Comparison of ENCODE assay signal across 12 mouse cellular contexts in the genomic region with DNA sequence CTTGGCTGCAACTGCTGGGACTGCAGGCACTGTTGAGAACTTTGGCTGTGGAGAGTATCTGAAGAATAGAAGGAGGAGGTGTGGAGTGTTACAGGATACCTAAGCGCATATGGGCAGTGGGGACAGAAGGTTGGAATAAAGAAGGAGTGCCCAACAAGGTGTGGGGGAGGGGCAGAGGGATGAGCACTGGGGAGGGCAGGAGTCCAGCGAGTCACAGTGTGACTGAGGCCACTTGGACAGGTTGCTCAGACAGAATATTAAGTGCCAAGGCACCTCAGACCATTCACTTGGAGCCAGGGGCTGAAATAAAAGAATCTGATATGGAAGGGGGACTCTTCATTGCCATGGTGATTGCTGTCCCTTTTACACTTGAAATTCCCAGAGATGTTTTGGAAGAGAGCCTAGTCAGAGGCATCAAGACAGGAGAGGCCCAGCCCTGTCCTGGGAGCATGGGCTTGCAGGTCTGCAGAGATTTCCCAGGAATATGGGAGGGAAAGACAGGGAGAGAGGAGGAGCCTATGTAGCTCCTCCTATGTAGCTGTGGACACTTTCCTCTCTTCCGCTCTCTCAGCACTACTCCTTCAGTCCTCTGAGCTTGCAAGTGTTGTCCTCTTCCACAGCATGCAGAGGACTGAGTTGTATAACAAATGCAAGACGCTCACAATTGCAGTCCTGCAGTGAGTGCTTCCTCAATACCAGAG.
DNase-seq lines count a peak whose midpoint lies in the region; ATAC-seq and TF ChIP-seq lines count a peak whose summit lies in the region.
"Had no signal": no experiment of that assay in that cellular context is flagged by ENCODE, and none has a peak within 500 bp of the region (broad histone marks: within the 10 kb centered on the region; RNA-seq: fewer than 3 reads in every experiment).

No protein-coding gene starts in this region.

- H3K4me3 ChIP-seq in kidney, postnatal 0 days (replicated peaks; ENCODE audit: low read depth, low read length): no peak overlapping the region
- H3K4me3 ChIP-seq in hindbrain, embryonic 10.5 days: no peak overlapping the region
- H3K4me3 ChIP-seq in intestine, embryonic 16.5 days (ENCODE audit: low read length): no peak overlapping the region
- no peak overlapping the region for H3K4me3 ChIP-seq in neural tube, embryonic 15.5 days (replicated peaks)
- H3K4me3 ChIP-seq in layer of hippocampus, adult 2 months: no peak overlapping the region

- DNase-seq in kidney, postnatal 0 days (ENCODE audit: low spot score): no peak
- DNase-seq in kidney, postnatal 25 days: no peak
- DNase-seq in hindbrain, embryonic 10.5 days (ENCODE audit: low spot score): no peak
- DNase-seq in layer of hippocampus, adult 2 months (ENCODE audit: low spot score in 2 of 2): no peak
- DNase-seq in adipocyte (ENCODE audit: low spot score): no peak
- DNase-seq: cerebellum, adult 11-12 months; heart, postnatal 14 days; kidney, adult 18-20 months; lung, postnatal 10 days had no signal

- H3K4me2 ChIP-seq in kidney, postnatal 0 days (ENCODE audit: low read length): no peak overlapping the region
- H3K4me2 ChIP-seq in intestine, embryonic 16.5 days (ENCODE audit: low read depth, low read length): no peak overlapping the region
- H3K4me2 ChIP-seq in neural tube, embryonic 15.5 days: no peak overlapping the region
- H3K4me2 ChIP-seq: liver, embryonic 11.5 days had no signal

- H3K27me3 ChIP-seq in kidney, postnatal 0 days (ENCODE audit: insufficient read depth, low read length): no peaks in the 10 kb centered on the region
- no peaks in the 10 kb centered on the region for H3K27me3 ChIP-seq in hindbrain, embryonic 10.5 days (ENCODE audit: insufficient read depth, poor library complexity, severe bottlenecking)
- no peaks in the 10 kb centered on the region for H3K27me3 ChIP-seq in intestine, embryonic 16.5 days (replicated peaks; ENCODE audit: control insufficient read depth, insufficient read depth, low read length)
- no peaks in the 10 kb centered on the region for H3K27me3 ChIP-seq in neural tube, embryonic 15.5 days (replicated peaks)

- no peak overlapping the region for H3K27ac ChIP-seq in kidney, postnatal 0 days
- H3K27ac ChIP-seq in hindbrain, embryonic 10.5 days: peak overlapping the region; percentile 53
- H3K27ac ChIP-seq in intestine, embryonic 16.5 days (ENCODE audit: low read length): no peak overlapping the region
- H3K27ac ChIP-seq in neural tube, embryonic 15.5 days (replicated peaks): no peak overlapping the region
- no peak overlapping the region for H3K27ac ChIP-seq in layer of hippocampus, adult 2 months

- H3K36me3 ChIP-seq in kidney, postnatal 0 days (ENCODE audit: insufficient read depth, low read length): no peaks in the 10 kb centered on the region
- H3K36me3 ChIP-seq in hindbrain, embryonic 10.5 days: 0 out of 2 replicates have a peak, but pooled peaks cover 8% of the 10 kb centered on the region
- H3K36me3 ChIP-seq in intestine, embryonic 16.5 days (ENCODE audit: control insufficient read depth, insufficient read depth, low read length): no peaks in the 10 kb centered on the region
- H3K36me3 ChIP-seq in neural tube, embryonic 15.5 days: no peaks in the 10 kb centered on the region

- H3K9me3 ChIP-seq in kidney, postnatal 0 days (replicated peaks; ENCODE audit: low read length): no peaks in the 10 kb centered on the region
- H3K9me3 ChIP-seq in hindbrain, embryonic 10.5 days: no peaks in the 10 kb centered on the region
- H3K9me3 ChIP-seq in intestine, embryonic 16.5 days (ENCODE audit: control insufficient read depth, low read length): no peaks in the 10 kb centered on the region
- no peaks in the 10 kb centered on the region for H3K9me3 ChIP-seq in neural tube, embryonic 15.5 days (replicated peaks)

- TF ChIP-seq CTCF in kidney, postnatal 0 days (IDR thresholded peaks at IDR 0.05; ENCODE audit: low read depth): no peak
- no peak for TF ChIP-seq CTCF in layer of hippocampus, adult 2 months (conservative IDR thresholded peaks at IDR 0.05)

- 64% methylated on average over 4 of the region's 4 CpGs for WGBS in kidney, postnatal 0 days
- 66% methylated on average over 4 of the region's 4 CpGs for WGBS in hindbrain, embryonic 10.5 days
- 67% methylated on average over 4 of the region's 4 CpGs for WGBS in intestine, embryonic 16.5 days
- WGBS in neural tube, embryonic 15.5 days: 60% methylated on average over 4 of the region's 4 CpGs

- ATAC-seq in kidney, postnatal 0 days (replicated peaks; ENCODE audit: low FRiP score, low read depth): peak; percentile 56; the same call in 1 of the 2 replicates
- ATAC-seq in intestine, embryonic 16.5 days: peak; percentile 18
- peak; percentile 51; the same call in 1 of the 2 replicates for ATAC-seq in neural tube, embryonic 15.5 days (ENCODE audit: low FRiP score)

- no peak overlapping the region for H3K9ac ChIP-seq in kidney, postnatal 0 days (ENCODE audit: low read depth, low read length)
- no peak overlapping the region for H3K9ac ChIP-seq in intestine, embryonic 16.5 days (ENCODE audit: low read depth, low read length)
- H3K9ac ChIP-seq in neural tube, embryonic 15.5 days (replicated peaks): no peak overlapping the region

- 0 out of 2 replicates have a peak, but pooled peaks cover 5% of the 10 kb centered on the region for H3K4me1 ChIP-seq in kidney, postnatal 0 days (replicated peaks; ENCODE audit: insufficient read depth, low read length)
- H3K4me1 ChIP-seq in hindbrain, embryonic 10.5 days (replicated peaks): peaks cover 55% of the 10 kb centered on the region
- H3K4me1 ChIP-seq in intestine, embryonic 16.5 days (ENCODE audit: control insufficient read depth, insufficient read depth, low read length): no peaks in the 10 kb centered on the region
- peaks cover 15% of the 10 kb centered on the region for H3K4me1 ChIP-seq in neural tube, embryonic 15.5 days
